Mouse (Mus musculus) G1E (cell line): Measurements from ENCODE around the gene Gltp. TPM values are rescaled to one million over a fixed set of nuclear protein-coding genes. Genes with fewer than 3 reads are reported as not detected.
A peak's percentile ranks its signal among the peaks of the same experiment; 100 is the strongest.

ENCODE experiments used
- ATAC-seq: 2 replicates; pipeline ENCODE4 v1.8.0; 2016; ENCODE audit warnings: mild to moderate bottlenecking; ENCODE audit not compliant: insufficient number of reproducible peaks, poor library complexity, low FRiP score, severe bottlenecking; ENCODE audit errors: extremely low read depth
- DNase-seq: peaks from one replicate; pipeline ENCODE4 v3.0.0; 2012; ENCODE audit warnings: low spot score
- H3K27me3 ChIP-seq: 2 replicates; pipeline ENCODE4 v1.6.1; 2012; ENCODE audit warnings: mild to moderate bottlenecking, low read length, inconsistent platforms; ENCODE audit not compliant: insufficient read depth
- H3K36me3 ChIP-seq: replicated peaks from 2 replicates; pipeline ENCODE3; 2012; ENCODE audit warnings: mild to moderate bottlenecking, inconsistent platforms
- H3K4me1 ChIP-seq: 2 replicates; pipeline ENCODE4 v1.6.1; 2012; ENCODE audit warnings: low read depth, low read length, inconsistent platforms, mixed read lengths; ENCODE audit not compliant: insufficient read depth
- H3K4me3 ChIP-seq: 2 replicates; pipeline ENCODE4 v1.5.1; 2012; ENCODE audit warnings: low read depth, mild to moderate bottlenecking, inconsistent platforms, low read length, moderate library complexity, mixed read lengths
- H3K9me3 ChIP-seq: replicated peaks from 2 replicates; pipeline ENCODE4 v1.6.1; 2012; ENCODE audit warnings: inconsistent platforms
- CTCF ChIP-seq: IDR thresholded peaks from 2 replicates; pipeline ENCODE4 v1.5.1; 2012; ENCODE audit warnings: low read depth, low read length, inconsistent platforms, mixed read lengths
- GATA1 ChIP-seq: IDR thresholded peaks from 2 replicates; pipeline ENCODE4 v1.6.1; 2012; ENCODE audit warnings: borderline replicate concordance, low read length, inconsistent platforms, mixed read lengths
- GATA2 ChIP-seq: IDR thresholded peaks from 2 replicates; pipeline ENCODE4 v1.6.1; 2012; ENCODE audit warnings: low read depth, low read length, inconsistent platforms, borderline replicate concordance
- POLR2AphosphoS5 ChIP-seq: IDR thresholded peaks from 2 replicates; pipeline ENCODE4 v1.6.1; 2012; ENCODE audit warnings: low read depth, low read length, inconsistent platforms; ENCODE audit not compliant: insufficient replicate concordance
- TAL1 ChIP-seq: conservative IDR thresholded peaks from 2 replicates; pipeline ENCODE4 v1.6.1; 2012; ENCODE audit warnings: low read depth, low read length, inconsistent platforms, mixed read lengths
- polyA plus RNA-seq: library from polyadenylated mRNA; stranded (reverse); fragments of >175 nt; gene quantifications from 2 replicates; pipeline ENCODE4 v1.2.3, GENCODE M21; 2012
- total RNA-seq, 2 experiments: library from RNA; stranded (forward) in 1 of 2; stranded (reverse) in 1 of 2; fragments of 200-1000 nt in 1 of 2; fragments of >200 nt in 1 of 2; fragmentation: Nextera tagmentation in 1 of 2; gene quantifications; 2 replicates each; pipeline ENCODE4 v1.2.3; 2014 to 2017

Gltp gene
- total and polyA plus RNA-seq, 3 experiments = 34.6 to 85.0 (median 48.0) TPM

- DNase-seq (no peak), ATAC-seq (no peak)
- H3K4me1 ChIP-seq = peaks cover 17% of the 10 kb centered on the region
- no peak for TF ChIP-seq GATA1
- no peak for TF ChIP-seq CTCF
- TF ChIP-seq GATA2 = no peak
- TF ChIP-seq POLR2AphosphoS5 = no peak
- TF ChIP-seq TAL1 = no peak
- H3K9me3 ChIP-seq = no peaks in the 10 kb centered on the region
- peaks cover 53% of the 10 kb centered on the region for H3K27me3 ChIP-seq
- no peak overlapping the region for H3K4me3 ChIP-seq
- no peaks in the 10 kb centered on the region for H3K36me3 ChIP-seq
These were observed 5.0 kb upstream of the Gltp start for GRCm38 (mm10) chr5:114695775-114696174.

GRCm38 (mm10) chr5:114689700-114690366 lies 951 bp downstream of the Gltp start:
- ATAC-seq (no peak), DNase-seq (peak; percentile 64)
- TF ChIP-seq GATA2 (no peak), CTCF (no peak), GATA1 (no peak), POLR2AphosphoS5 (no peak), TAL1 (no peak)
- peak overlapping the region; percentile 87 for H3K4me3 ChIP-seq
- peaks cover 25% of the 10 kb centered on the region for H3K36me3 ChIP-seq
- peaks cover 23% of the 10 kb centered on the region for H3K27me3 ChIP-seq
- H3K9me3 ChIP-seq = no peaks in the 10 kb centered on the region
- peaks cover 47% of the 10 kb centered on the region for H3K4me1 ChIP-seq

- TF ChIP-seq TAL1 (no peak), GATA1 (no peak), POLR2AphosphoS5 (no peak), CTCF (no peak), GATA2 (no peak)
- Histone ChIP-seq H3K4me3 (no peak overlapping the region; the same call in 1 of the 2 replicates), H3K36me3 (peaks cover 33% of the 10 kb centered on the region), H3K27me3 (peaks cover 14% of the 10 kb centered on the region), H3K9me3 (no peaks in the 10 kb centered on the region), H3K4me1 (peaks cover 52% of the 10 kb centered on the region)
- ATAC-seq (no peak), DNase-seq (no peak)
These were observed 2.1 kb downstream of the Gltp start for GRCm38 (mm10) chr5:114688703-114689102.

- Histone ChIP-seq H3K4me3 (no peak overlapping the region), H3K9me3 (no peaks in the 10 kb centered on the region), H3K27me3 (peaks cover 8% of the 10 kb centered on the region), H3K36me3 (peaks cover 40% of the 10 kb centered on the region), H3K4me1 (peaks cover 52% of the 10 kb centered on the region)
- TF ChIP-seq POLR2AphosphoS5 = no peak
- TF ChIP-seq GATA2 = no peak
- no peak for TF ChIP-seq GATA1
- no peak for TF ChIP-seq TAL1
- TF ChIP-seq CTCF = no peak
- no peak for DNase-seq
- ATAC-seq = no peak
These were observed 2.9 kb downstream of the Gltp start for GRCm38 (mm10) chr5:114687901-114688300.

- H3K9me3 ChIP-seq = no peaks in the 10 kb centered on the region
- DNase-seq (no peak), ATAC-seq (no peak)
- peaks cover 49% of the 10 kb centered on the region for H3K36me3 ChIP-seq
- peaks cover 3% of the 10 kb centered on the region; the same call in 1 of the 2 replicates for H3K27me3 ChIP-seq
- H3K4me1 ChIP-seq = peaks cover 47% of the 10 kb centered on the region
- TF ChIP-seq POLR2AphosphoS5 (no peak), GATA1 (no peak), GATA2 (no peak), CTCF (no peak), TAL1 (no peak)
- no peak overlapping the region for H3K4me3 ChIP-seq
These were observed 4.0 kb downstream of the Gltp start for GRCm38 (mm10) chr5:114686726-114687210.

GRCm38 (mm10) chr5:114685986-114686385 lies 4.8 kb downstream of the Gltp start:
- Histone ChIP-seq H3K4me1 (peaks cover 40% of the 10 kb centered on the region), H3K36me3 (peaks cover 54% of the 10 kb centered on the region), H3K27me3 (no peaks in the 10 kb centered on the region; the same call in 1 of the 2 replicates), H3K9me3 (no peaks in the 10 kb centered on the region), H3K4me3 (no peak overlapping the region)
- ATAC-seq (no peak), DNase-seq (no peak)
- no peak for TF ChIP-seq POLR2AphosphoS5
- no peak for TF ChIP-seq TAL1
- TF ChIP-seq CTCF = no peak
- no peak for TF ChIP-seq GATA2
- TF ChIP-seq GATA1 = no peak
